Mouse (Mus musculus): ENCODE results near the gene Rassf2. TPM values are rescaled to one million over a fixed set of nuclear protein-coding genes. Genes with fewer than 3 reads are reported as not detected.

Gene Rassf2
- total RNA-seq, 2 experiments from 2014 or later, result 42.8 to 65.5 TPM

DNA sequence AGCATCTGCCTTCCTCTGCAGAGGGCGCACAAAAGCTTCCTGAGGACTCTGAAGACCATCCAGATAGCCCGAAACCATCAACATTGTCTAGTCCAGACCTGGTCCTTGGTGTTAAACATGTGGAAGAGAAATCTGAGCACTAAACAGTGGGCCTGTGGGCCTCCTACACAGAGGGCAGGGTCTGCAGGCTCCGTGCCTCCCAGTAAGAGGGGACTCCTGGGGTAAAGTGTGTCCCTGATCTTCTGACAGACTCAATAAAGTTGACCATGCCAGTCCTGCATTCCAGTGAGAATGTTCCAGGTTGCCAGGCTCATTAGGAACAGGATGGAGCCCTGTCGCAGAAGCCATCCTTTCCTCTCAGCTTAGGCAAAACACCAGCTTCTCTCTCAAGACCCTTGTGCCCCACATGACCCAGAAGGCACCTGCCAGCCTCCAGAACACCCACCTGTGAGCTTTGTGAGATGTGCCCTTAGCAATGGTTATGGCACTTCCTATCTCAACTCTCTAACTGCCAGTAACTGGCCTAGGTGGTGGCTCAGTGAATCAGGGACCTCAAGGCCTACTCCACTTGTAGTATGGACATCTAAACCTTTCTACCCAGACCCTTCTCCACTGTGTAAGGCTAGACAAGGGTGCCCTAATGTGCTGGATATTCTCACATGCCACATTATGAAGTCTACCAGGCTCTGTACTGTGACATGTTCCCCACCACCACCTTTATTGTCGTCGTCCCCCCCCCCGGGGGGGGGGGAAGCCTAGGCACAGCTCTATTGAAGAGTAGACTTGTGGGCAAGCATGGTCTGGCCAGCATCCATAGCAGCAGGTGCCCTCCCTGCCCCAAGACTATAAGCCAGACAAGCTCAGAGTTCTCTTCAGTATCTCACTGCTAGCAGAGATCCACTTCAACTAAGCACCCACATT is 73.5 kb downstream of the Rassf2 start:
- no peak for ATAC-seq (replicated peaks; ENCODE audit: poor library complexity)

DNA sequence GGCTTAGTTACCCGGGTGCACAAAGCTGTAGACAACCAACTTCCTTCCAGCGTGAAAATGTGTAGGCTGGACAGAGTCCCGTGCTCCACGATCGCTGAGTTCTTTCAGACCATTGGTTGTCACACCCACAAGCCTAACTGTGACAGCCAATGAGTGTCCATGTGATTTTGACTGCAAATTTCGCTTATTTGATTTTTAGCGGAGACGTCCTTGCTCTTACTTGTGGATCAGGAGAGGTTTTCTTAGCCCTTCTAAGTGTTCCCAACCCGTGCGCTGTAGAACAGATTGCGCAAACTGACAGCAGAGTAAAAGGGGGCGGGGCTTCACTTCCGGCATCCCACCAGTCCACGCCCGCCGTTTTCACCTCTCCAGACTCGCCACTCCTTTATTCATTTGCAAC is 74.8 kb downstream of the Rassf2 start:
- ATAC-seq (replicated peaks; ENCODE audit: poor library complexity), result peak; percentile 76

DNA sequence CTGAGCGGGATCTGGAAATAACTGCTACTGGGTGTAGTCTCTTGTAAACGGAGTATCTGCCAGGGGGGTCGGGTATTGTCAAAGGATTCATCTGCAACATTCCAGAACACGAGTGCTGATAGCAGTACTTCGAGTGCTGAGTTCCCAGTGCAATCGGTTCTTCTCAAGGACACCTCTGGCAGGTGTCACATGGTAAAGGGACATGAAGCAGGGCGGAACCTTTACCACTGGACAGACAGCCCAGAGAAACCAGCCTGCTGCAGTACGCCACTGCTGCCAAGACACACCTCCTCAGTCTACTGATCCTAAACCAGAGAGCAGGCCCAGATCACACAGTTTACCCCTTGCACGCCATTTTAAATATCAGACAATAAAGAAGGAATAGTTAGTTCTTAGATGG is 75.2 kb downstream of the Rassf2 start:
- peak; percentile 12; the same call in 1 of the 2 replicates for ATAC-seq (replicated peaks; ENCODE audit: poor library complexity)

DNA sequence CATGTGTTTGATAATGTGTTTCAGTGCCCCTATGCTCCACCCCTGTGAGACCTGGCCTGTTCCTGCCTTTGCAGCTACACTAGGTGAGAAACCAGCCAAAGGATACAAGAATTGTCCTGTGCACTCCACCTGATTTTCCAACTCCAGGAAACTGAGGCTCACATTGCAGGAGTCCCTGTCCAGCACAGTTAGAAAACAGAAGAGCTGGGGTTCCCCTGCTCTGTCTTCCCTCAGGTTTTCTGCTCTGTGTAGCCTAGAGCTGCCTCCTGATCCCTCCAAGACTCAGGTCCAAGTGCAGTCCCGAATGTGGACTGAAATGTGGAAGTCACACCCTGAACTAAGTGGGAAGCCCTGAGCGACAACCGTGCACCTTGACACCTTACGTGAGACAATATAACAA is 76.3 kb downstream of the Rassf2 start:
- no peak for ATAC-seq (replicated peaks; ENCODE audit: poor library complexity)

DNA sequence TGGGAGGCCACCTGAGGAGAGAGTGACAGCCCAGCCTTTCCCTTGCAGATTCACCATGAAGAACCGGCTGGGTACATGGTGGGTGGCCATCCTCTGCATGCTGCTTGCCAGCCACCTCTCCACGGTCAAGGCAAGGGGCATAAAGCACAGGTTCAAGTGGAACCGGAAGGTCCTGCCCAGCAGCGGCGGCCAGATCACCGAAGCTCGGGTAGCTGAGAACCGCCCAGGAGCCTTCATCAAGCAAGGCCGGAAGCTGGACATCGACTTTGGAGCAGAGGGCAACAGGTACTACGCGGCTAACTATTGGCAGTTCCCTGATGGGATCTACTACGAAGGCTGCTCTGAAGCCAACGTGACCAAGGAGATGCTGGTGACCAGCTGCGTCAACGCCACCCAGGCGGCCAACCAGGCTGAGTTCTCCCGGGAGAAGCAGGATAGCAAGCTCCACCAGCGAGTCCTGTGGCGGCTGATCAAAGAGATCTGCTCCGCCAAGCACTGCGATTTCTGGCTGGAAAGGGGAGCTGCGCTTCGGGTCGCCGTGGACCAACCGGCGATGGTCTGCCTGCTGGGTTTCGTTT is 77.0 kb downstream of the Rassf2 start:
- no peak for ATAC-seq (replicated peaks; ENCODE audit: poor library complexity)

DNA sequence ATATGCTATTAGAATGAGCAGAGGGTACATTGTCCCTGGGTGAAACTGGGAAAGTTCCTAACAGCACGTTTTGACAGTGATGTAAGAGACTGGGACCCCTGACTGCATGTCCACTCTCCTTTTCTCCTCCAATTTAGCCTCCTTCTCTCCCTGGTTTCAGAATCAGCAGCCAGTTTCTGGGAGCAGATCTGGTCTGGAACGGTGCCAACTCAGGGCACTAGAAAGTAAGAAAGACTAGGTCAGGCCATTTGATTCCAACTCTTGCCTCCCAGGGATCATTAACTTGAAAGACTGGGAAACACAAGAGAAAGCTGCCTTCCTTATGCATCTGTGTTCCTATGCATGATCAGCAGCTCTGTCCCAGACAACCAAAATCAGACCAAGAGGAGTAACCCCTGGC is 77.6 kb downstream of the Rassf2 start:
- ATAC-seq (replicated peaks; ENCODE audit: poor library complexity), result no peak

DNA sequence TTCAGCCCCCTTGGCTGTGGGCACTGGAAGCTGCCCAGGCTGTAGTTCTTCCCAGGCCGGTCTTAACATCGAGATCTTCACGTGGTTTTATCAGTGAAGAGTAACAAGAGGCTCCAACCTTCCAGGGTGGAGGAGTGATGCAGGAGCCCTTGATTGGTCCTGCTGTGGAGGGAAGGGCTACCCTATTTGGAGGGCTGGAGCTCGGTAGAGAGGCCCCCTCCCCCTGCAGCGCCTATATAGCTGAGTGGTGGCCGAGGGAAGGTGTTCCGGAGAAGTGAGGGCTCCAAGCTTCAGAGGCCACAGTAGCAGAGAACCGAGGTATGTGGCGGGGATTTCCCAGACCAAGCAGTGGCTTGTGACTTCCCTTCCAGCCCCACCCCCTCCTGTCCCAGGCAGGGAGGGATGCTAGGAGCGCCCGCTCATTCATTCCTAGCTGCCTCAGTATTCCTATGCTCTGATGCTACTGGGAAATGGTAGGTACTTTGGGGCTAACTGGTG is 79.4 kb downstream of the Rassf2 start, which contains the start of gene Prnd:
TSS of gene Prnd (plus strand) at position 264 of the 498 bp plus-strand sequence.
- ATAC-seq (replicated peaks; ENCODE audit: poor library complexity), result no peak

DNA sequence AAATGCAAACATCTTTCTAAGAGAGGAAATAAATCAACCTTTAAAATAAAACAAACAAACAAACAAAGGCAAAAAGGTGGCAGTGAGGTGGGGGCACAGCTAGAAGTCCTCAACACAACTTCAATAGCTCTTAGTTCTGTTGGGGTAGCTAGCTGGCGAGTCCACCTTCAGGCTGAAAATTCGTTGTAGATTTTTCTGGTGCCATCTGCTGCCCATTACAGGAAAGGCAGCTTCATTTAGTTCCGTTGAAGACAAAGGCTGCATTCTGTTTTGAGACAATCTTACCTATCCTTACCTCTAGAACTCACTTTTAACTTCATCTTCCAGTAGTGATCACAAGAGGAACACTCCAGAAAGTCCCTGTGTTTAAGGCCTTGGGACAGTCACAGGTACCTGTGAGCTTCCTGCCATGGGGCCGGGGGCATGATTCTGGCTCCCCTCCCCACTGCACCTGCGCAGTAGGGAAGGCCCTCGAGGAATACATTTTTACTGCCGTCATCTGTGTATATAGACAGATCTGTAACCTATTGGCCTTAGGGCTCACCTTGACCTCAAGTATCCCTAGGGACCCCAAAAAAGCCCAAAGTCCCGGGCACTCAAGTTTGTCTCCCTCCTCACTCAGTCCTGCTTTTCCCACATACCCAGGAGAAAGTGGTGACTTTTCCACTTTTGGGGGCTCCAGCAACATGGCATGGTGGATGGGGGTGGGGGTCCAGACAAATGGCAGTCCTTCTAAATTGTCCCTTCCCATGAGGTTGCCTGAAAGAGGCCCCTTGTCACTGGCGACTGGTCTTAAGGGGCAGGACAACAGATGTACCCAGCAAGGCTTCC is 80.1 kb downstream of the Rassf2 start:
- peak; percentile 71 for ATAC-seq (replicated peaks; ENCODE audit: poor library complexity)

DNA sequence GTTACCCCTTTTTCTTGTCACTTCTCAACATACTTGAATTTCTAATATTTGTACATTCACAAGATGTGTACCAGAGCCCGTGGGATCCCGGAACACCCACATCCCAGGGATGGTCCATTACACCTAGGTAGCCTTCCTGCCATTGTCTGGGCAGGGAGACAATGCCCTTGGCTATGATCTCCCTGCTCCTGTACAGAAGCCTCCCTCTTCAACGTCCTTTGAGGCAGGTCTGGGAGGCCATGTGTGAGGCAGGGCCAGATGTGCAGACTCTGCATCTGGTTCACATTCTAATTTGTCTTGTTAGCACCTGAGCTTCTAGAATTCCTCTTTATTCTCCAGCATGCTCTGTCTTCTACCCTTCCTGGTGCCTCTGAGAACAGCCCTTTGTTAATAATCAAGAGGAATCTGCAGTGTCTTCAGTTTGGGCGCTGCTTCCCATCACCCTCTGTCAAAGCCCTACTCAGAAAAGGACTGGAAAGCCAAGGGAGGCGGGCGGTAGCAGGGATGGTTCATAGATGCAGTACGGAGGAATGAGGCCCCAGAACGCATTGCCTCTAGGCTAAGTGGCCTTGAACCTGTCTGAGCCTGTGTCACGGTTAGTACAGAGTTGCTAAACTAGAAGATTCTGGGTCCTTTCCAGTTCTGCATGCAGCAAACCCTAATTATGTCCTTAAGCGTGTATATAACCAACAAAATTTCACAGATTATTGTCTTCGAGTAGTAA is 81.0 kb downstream of the Rassf2 start:
- ATAC-seq (replicated peaks; ENCODE audit: poor library complexity), result no peak

DNA sequence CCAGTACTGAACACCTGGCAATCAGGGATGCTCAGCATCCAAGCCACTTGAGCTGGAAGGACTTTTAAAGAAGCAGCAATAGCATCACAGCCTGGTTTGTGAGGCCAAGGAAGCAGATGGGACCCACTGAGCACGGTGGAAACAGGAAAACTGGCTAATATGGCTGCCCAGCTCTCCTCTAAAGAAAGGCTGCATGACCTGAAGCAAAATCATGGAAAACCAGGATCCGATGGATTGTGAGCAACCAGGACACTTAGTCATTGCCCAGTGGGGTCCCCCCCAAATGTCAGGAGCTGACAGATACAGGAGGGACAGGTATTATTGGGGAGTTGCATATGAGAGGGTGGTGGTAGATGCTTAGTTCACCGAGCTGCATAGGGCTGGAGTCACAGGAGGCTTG is 81.9 kb downstream of the Rassf2 start:
- no peak for ATAC-seq (replicated peaks; ENCODE audit: poor library complexity)

DNA sequence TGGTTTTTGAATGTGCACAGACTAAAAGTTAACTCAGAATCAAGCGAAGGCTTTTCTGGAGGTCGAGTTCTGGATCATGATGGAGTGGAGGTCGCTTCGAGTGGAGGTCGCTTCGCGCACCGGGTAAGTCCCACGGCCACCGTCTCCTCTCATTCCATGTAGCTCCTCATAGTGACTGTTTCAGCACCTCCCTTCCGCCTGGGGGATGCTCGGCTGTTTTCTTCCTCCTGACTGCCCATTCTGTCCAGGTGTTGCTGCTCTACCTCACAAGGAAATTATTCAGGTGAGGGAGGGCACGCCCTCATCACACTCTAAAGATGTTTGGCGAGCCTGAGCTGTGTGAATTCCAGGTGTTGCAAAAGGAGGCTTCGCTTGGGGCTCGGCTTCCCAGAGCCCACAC is 83.7 kb downstream of the Rassf2 start:
- no peak for ATAC-seq (replicated peaks; ENCODE audit: poor library complexity)

DNA sequence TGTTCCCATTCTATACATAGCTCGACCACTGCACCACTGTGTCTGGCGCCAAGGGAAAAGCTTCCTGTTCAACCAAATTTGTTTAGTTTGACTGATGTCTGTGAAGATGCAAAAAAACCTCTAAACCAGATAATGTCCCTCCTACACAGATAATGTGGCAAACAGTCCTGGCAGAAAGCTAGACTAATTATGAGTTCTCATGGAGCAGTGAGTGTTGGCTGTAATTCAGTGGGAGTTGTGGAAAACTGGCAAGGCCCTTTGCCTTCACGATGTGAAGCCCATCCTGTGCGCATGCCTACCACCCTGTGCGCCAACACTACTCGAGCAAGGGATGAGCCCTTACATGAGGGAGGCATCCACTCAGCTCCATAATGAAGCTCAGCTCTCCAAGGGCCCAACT is 84.3 kb downstream of the Rassf2 start:
- ATAC-seq (replicated peaks; ENCODE audit: poor library complexity), result no peak

DNA sequence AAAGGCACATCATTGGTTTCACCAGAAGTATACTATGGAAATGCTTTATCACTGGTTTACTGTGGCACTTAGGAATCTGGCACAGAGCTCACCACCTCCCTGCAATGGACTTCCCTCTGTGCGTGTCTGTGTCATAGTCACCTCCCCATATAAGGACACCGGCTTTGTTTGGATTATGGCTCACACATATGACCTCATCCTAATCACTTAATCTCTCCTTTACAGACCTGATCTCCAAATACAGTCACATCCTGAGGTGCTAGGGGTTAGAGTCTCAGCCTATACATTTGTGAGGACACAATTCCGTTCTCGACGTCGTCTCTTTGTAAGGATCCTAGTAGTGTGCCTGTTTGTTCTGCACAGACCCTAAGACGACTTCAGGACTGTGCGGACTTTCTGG is 84.8 kb downstream of the Rassf2 start:
- no peak for ATAC-seq (replicated peaks; ENCODE audit: poor library complexity)

DNA sequence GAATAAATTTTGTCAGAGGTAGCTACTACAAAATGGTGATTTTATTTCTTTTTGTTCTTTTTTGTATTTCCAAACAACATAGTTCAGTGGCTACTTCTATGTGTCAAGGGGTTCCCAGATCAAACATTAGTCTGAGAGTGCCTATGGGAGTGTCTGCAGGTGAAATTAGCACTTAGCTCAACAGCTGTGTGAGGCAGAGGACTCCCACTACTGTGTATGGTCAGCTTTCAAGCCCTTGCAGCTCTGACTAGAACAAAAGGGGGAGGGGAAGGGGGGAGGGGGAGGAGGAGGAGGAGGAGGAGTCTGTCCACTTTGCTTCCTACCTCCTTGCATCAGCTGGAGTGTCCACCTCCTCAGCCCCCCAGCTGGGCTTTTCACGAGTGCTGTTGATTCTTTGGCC is 85.7 kb downstream of the Rassf2 start:
- ATAC-seq (replicated peaks; ENCODE audit: poor library complexity), result no peak

DNA sequence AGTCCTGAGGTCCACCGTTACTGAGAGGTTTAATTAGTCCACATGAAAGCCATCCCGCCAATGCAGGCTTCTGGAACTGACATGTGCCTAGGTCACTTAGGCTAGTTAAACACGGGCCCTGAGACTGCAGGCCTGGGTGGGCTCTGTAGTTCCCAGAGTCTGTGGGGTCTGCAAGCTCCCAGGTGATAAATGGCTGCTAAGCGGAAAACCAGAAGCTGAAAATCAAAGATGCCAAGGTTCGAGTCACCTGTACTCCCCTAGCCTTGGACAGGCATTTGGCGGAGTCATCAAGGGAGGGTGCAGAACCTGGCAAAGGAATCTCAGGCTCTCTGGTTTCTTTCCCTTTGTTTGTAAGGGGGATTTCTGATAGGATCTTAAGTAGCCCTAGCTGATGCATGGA is 88.6 kb downstream of the Rassf2 start:
- ATAC-seq (replicated peaks; ENCODE audit: poor library complexity), result no peak

DNA sequence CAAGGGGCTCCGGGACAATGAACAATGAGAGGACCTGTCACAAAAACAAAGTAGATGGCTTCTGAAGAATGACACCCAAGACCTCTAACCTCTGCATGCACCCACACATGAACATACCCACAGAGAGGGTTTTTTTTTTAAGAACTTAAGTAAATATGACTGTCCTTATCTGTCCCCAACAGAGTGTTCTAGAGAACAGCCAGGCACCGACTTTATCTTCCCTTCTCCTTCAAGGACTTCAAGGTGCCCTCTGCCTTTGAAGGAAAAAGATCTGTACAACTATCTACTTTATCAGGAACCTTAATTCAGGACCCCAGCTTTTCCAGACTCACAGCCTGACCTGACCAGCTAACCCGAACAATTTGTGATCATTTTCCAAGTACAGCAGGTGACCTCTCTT is 89.6 kb downstream of the Rassf2 start:
- peak; percentile 19; the same call in 1 of the 2 replicates for ATAC-seq (replicated peaks; ENCODE audit: poor library complexity)
